Mouse (Mus musculus) cerebellum, adult 2 months (tissue): ENCODE measurements around the gene Ncapd2.

Experiments
- CTCF ChIP-seq: fragments of 200-500 bp; IDR thresholded peaks from 2 replicates; pipeline ENCODE4 v1.5.1; 2011; ENCODE audit warnings: low read depth, mild to moderate bottlenecking, control low read depth, low read length, moderate library complexity, borderline replicate concordance; ENCODE audit not compliant: insufficient read depth
- POLR2A ChIP-seq: fragments of 200-500 bp; IDR thresholded peaks from 2 replicates; pipeline ENCODE4 v1.6.1; 2011; ENCODE audit warnings: low read length, control low read depth, borderline replicate concordance; ENCODE audit not compliant: insufficient read depth

- TF ChIP-seq CTCF = no peak
- no peak for TF ChIP-seq POLR2A
Observed at GRCm38 (mm10) chr6:125212621-125213020, 21.1 kb upstream of the Ncapd2 start.
